9 mouse cellular contexts compared by ENCODE assay signal in genomic region chr5:103028940-103029621, GRCm38 (mm10).
DNase-seq lines count a peak whose midpoint lies in the region; ATAC-seq lines count a peak whose summit lies in the region.
"Had no signal": no experiment of that assay in that cellular context is flagged by ENCODE, and none has a peak within 500 bp of the region (broad histone marks: within the 10 kb centered on the region; RNA-seq: fewer than 3 reads in every experiment).

No protein-coding gene starts in this region.

- no peak overlapping the region for H3K9ac ChIP-seq in limb, embryonic 11.5 days (ENCODE audit: low read length)
- no peak overlapping the region for H3K9ac ChIP-seq in hindbrain, embryonic 14.5 days
- H3K9ac ChIP-seq in limb, embryonic 13.5 days, result no peak overlapping the region
- H3K9ac ChIP-seq in intestine, embryonic 15.5 days, result no peak overlapping the region
- H3K9ac ChIP-seq: lung, embryonic 15.5 days; stomach, embryonic 15.5 days had no signal

- no peaks in the 10 kb centered on the region for H3K36me3 ChIP-seq in limb, embryonic 11.5 days (ENCODE audit: control insufficient read depth, insufficient read depth, low read length)
- no peaks in the 10 kb centered on the region for H3K36me3 ChIP-seq in limb, embryonic 10.5 days
- no peaks in the 10 kb centered on the region for H3K36me3 ChIP-seq in hindbrain, embryonic 14.5 days (replicated peaks; ENCODE audit: control insufficient read depth, insufficient read depth)
- no peaks in the 10 kb centered on the region for H3K36me3 ChIP-seq in limb, embryonic 13.5 days
- no peaks in the 10 kb centered on the region for H3K36me3 ChIP-seq in intestine, embryonic 15.5 days
- H3K36me3 ChIP-seq: lung, embryonic 15.5 days; stomach, embryonic 15.5 days had no signal

- H3K4me3 ChIP-seq in limb, embryonic 11.5 days (ENCODE audit: low read depth, low read length), result no peak overlapping the region
- H3K4me3 ChIP-seq in limb, embryonic 10.5 days, result no peak overlapping the region
- H3K4me3 ChIP-seq in hindbrain, embryonic 14.5 days (replicated peaks; ENCODE audit: low read length), result no peak overlapping the region
- H3K4me3 ChIP-seq in limb, embryonic 13.5 days, result no peak overlapping the region
- H3K4me3 ChIP-seq in intestine, embryonic 15.5 days (replicated peaks), result no peak overlapping the region
- H3K4me3 ChIP-seq: lung, embryonic 15.5 days; stomach, embryonic 15.5 days had no signal

- ATAC-seq in limb, embryonic 11.5 days (ENCODE audit: insufficient number of reproducible peaks, low FRiP score, low TSS enrichment, low read depth), result no peak
- peak; percentile 40; the same call in 1 of the 2 replicates for ATAC-seq in hindbrain, embryonic 14.5 days (ENCODE audit: low FRiP score)
- ATAC-seq in limb, embryonic 13.5 days (ENCODE audit: low FRiP score, low read depth), result peak; percentile 91
- ATAC-seq in intestine, embryonic 15.5 days, result no peak

- 50% methylated on average over 13 of the region's 13 CpGs for WGBS in limb, embryonic 11.5 days
- WGBS in limb, embryonic 10.5 days, result 72% methylated on average over 13 of the region's 13 CpGs
- 44% methylated on average over 13 of the region's 13 CpGs for WGBS in hindbrain, embryonic 14.5 days
- WGBS in limb, embryonic 13.5 days, result 30% methylated on average over 13 of the region's 13 CpGs
- WGBS in intestine, embryonic 15.5 days, result 76% methylated on average over 13 of the region's 13 CpGs

- H3K4me2 ChIP-seq in limb, embryonic 11.5 days (ENCODE audit: low read depth, severe bottlenecking), result no peak overlapping the region
- H3K4me2 ChIP-seq in hindbrain, embryonic 14.5 days (replicated peaks), result no peak overlapping the region
- H3K4me2 ChIP-seq in limb, embryonic 13.5 days (replicated peaks), result no peak overlapping the region
- H3K4me2 ChIP-seq in intestine, embryonic 15.5 days (replicated peaks), result no peak overlapping the region
- H3K4me2 ChIP-seq: lung, embryonic 15.5 days; stomach, embryonic 15.5 days had no signal

- H3K27me3 ChIP-seq in limb, embryonic 11.5 days (ENCODE audit: control insufficient read depth, insufficient read depth, low read length), result no peaks in the 10 kb centered on the region
- no peaks in the 10 kb centered on the region for H3K27me3 ChIP-seq in limb, embryonic 10.5 days (ENCODE audit: low read depth, poor library complexity, severe bottlenecking)
- H3K27me3 ChIP-seq in hindbrain, embryonic 14.5 days (ENCODE audit: control insufficient read depth, insufficient read depth, low read length), result no peaks in the 10 kb centered on the region
- peaks cover 47% of the 10 kb centered on the region for H3K27me3 ChIP-seq in limb, embryonic 13.5 days
- no peaks in the 10 kb centered on the region for H3K27me3 ChIP-seq in intestine, embryonic 15.5 days (replicated peaks)
- H3K27me3 ChIP-seq: lung, embryonic 15.5 days; stomach, embryonic 15.5 days had no signal

- H3K9me3 ChIP-seq in limb, embryonic 11.5 days (ENCODE audit: control insufficient read depth, low read length), result no peaks in the 10 kb centered on the region
- no peaks in the 10 kb centered on the region for H3K9me3 ChIP-seq in limb, embryonic 10.5 days (replicated peaks)
- no peaks in the 10 kb centered on the region for H3K9me3 ChIP-seq in hindbrain, embryonic 14.5 days (ENCODE audit: control insufficient read depth, low read length)
- H3K9me3 ChIP-seq in limb, embryonic 13.5 days, result no peaks in the 10 kb centered on the region
- no peaks in the 10 kb centered on the region for H3K9me3 ChIP-seq in intestine, embryonic 15.5 days
- H3K9me3 ChIP-seq: lung, embryonic 15.5 days; stomach, embryonic 15.5 days had no signal

- peak; percentile 24 for DNase-seq in limb, embryonic 11.5 days (ENCODE audit: low spot score)
- DNase-seq in limb, embryonic 10.5 days (ENCODE audit: low spot score), result no peak
- DNase-seq in cerebellum, postnatal 10 days, result peak; percentile 90 to 93
- peak; percentile 54 for DNase-seq in hindbrain, embryonic 14.5 days (ENCODE audit: low spot score)
- no peak for DNase-seq in embryo, embryonic 9.5 days (ENCODE audit: extremely low spot score)

- H3K4me1 ChIP-seq in limb, embryonic 11.5 days (ENCODE audit: control insufficient read depth, insufficient read depth, low read length), result 0 out of 2 replicates have a peak, but pooled peaks cover 4% of the 10 kb centered on the region
- H3K4me1 ChIP-seq in limb, embryonic 10.5 days, result peaks cover 6% of the 10 kb centered on the region; the same call in 1 of the 2 replicates
- peaks cover 6% of the 10 kb centered on the region for H3K4me1 ChIP-seq in hindbrain, embryonic 14.5 days (replicated peaks; ENCODE audit: control insufficient read depth, insufficient read depth, low read length)
- H3K4me1 ChIP-seq in limb, embryonic 13.5 days, result peaks cover 12% of the 10 kb centered on the region
- H3K4me1 ChIP-seq in intestine, embryonic 15.5 days (replicated peaks), result no peaks in the 10 kb centered on the region
- H3K4me1 ChIP-seq: lung, embryonic 15.5 days; stomach, embryonic 15.5 days had no signal

- H3K27ac ChIP-seq in limb, embryonic 11.5 days (replicated peaks; ENCODE audit: low read depth, low read length), result no peak overlapping the region
- no peak overlapping the region for H3K27ac ChIP-seq in limb, embryonic 10.5 days
- H3K27ac ChIP-seq in hindbrain, embryonic 14.5 days, result peak overlapping the region; percentile 57
- H3K27ac ChIP-seq in limb, embryonic 13.5 days, result no peak overlapping the region
- H3K27ac ChIP-seq in intestine, embryonic 15.5 days, result no peak overlapping the region
- H3K27ac ChIP-seq: lung, embryonic 15.5 days; stomach, embryonic 15.5 days had no signal

Comparison
In these comparisons a context has a peak if more than half of its experiments do, and no peak if none do; other contexts are left out.
1. ATAC-seq: peak in hindbrain, embryonic 14.5 days (single experiment) and limb, embryonic 13.5 days (single experiment); none in limb, embryonic 11.5 days (single experiment) and intestine, embryonic 15.5 days (single experiment).
2. DNase-seq: peak in limb, embryonic 11.5 days (single experiment), cerebellum, postnatal 10 days (2 of 2) and hindbrain, embryonic 14.5 days (single experiment); none in limb, embryonic 10.5 days (single experiment) and embryo, embryonic 9.5 days (single experiment).